Mouse (Mus musculus) stomach, embryonic 14.5 days (tissue): ENCODE data around the gene Gm10073. TPM values are rescaled to one million over a fixed set of nuclear protein-coding genes. Genes with fewer than 3 reads are reported as not detected.
A peak's percentile ranks its signal among the peaks of the same experiment; 100 is the strongest.
"Not testable (repeated sequence)": the region's sequence is repeated elsewhere in the genome, so short reads cannot be mapped to it uniquely, and the experiment has no call there.

Source experiments
- ATAC-seq: fragments of 200-750 bp; cut with Nextera tagmentation; 2 replicates; pipeline ENCODE4 v1.8.0; 2017; ENCODE audit warnings: low read depth, moderate TSS enrichment; ENCODE audit not compliant: insufficient number of reproducible peaks, insufficient read depth, low FRiP score
- H3K27ac ChIP-seq: fragments of 300-500 bp; sonication (generic); 2 replicates; pipeline ENCODE4 v1.5.1; 2014; ENCODE audit warnings: mild to moderate bottlenecking, low read length, moderate library complexity, mixed read lengths
- H3K27me3 ChIP-seq: fragments of 300-500 bp; sonication (generic); 2 replicates; pipeline ENCODE4 v1.6.1; 2014; ENCODE audit warnings: low read length, control low read depth, mixed read lengths; ENCODE audit not compliant: control insufficient read depth, insufficient read depth
- H3K36me3 ChIP-seq: fragments of 300-500 bp; sonication (generic); 2 replicates; pipeline ENCODE4 v1.6.1; 2014; ENCODE audit warnings: mild to moderate bottlenecking, control low read depth, low read length, moderate library complexity, mixed read lengths; ENCODE audit not compliant: control insufficient read depth, insufficient read depth
- H3K4me1 ChIP-seq: fragments of 300-500 bp; sonication (generic); 2 replicates; pipeline ENCODE4 v1.6.1; 2014; ENCODE audit warnings: low read length, control low read depth, mixed read lengths; ENCODE audit not compliant: control insufficient read depth, insufficient read depth
- H3K4me2 ChIP-seq: fragments of 300-500 bp; sonication (generic); replicated peaks from 2 replicates; pipeline ENCODE4 v1.6.1; 2014; ENCODE audit warnings: low read depth, low read length, control low read depth
- H3K4me3 ChIP-seq: fragments of 300-500 bp; sonication (generic); 2 replicates; pipeline ENCODE4 v1.5.1; 2014; ENCODE audit warnings: low read depth, low read length, control low read depth
- H3K9ac ChIP-seq: fragments of 300-500 bp; sonication (generic); replicated peaks from 2 replicates; pipeline ENCODE4 v1.6.1; 2014; ENCODE audit warnings: low read depth, mild to moderate bottlenecking, control low read depth, low read length, moderate library complexity, mixed read lengths
- H3K9me3 ChIP-seq: fragments of 300-500 bp; sonication (generic); 2 replicates; pipeline ENCODE4 v1.6.1; 2016; ENCODE audit warnings: low read depth, low read length, control low read depth; ENCODE audit not compliant: control insufficient read depth
- WGBS: fragments of 180-500 bp; shearing (Covaris S2); extraction: QIAGEN DNeasy Blood & Tissue Kit; methylation state at CpG from one replicate; pipeline ENCODE4 v1.1.7; 2014; 5-methylcytosine and 5-hydroxymethylcytosine counted together
- polyA plus RNA-seq: library from polyadenylated mRNA; unstranded; fragments of >200 nt; fragmentation: Nextera tagmentation; extraction: Ambion mirVana; gene quantifications from 2 replicates; pipeline ENCODE4 v1.2.1, GENCODE M21; 2014

Gm10073 gene
- polyA plus RNA-seq, 1 experiment from 2014 or later, result 10.0 TPM

DNA sequence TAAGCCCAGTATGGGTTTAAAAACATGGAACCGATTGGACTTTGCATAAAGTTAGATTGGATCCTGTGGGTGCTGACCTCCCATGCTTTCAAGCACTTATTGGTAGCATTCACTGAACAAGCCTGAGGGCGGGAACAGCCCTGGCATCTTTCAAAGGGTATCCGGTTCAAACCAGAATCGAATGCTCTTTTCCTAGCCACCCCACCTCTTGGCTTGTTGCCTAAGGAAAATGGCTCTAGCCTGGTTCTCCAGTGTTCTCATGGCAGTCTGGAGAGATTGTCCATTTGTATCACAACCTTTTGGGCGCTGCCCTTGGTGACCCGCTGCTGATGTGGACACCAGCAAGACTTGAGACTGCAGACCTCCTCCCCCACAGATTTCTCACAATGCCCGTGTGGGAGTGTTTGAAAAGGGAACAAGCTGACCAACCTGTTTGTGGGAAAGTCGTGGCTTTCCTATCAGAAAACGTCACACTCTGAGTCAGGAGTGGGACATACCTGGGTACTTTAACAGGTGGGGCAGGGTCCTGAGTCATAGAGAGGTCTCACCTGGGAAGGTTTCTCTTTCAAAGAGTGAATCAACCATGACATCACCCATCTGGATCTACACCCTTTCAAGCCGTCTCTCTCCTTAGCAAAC lies 42.5 kb upstream of the Gm10073 start:
- H3K4me1 ChIP-seq, result peaks cover 17% of the 10 kb centered on the region
- H3K27ac ChIP-seq, result peak overlapping the region; percentile 53; the same call in 1 of the 2 replicates

DNA sequence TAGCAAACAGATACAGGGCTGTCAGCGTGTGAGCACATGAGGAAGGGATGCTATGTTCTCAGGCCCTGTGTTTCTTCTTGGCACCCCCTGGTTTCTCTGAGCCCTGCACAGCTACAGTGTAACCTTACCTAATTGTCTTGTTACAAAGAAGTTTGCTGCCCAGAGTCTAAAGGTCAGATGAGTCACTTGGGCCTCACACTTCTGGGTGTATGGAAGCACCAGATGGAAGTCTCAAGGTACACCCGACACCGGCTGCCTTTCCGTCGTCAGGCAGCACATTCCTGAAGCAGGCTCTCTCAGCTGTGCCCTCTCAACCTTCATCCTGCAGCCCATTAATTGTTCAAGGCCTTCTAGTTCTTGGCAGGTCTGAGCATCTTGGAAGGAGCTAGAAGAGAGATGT lies 41.4 kb upstream of the Gm10073 start:
- H3K9me3 ChIP-seq, result no peaks in the 10 kb centered on the region
- no peak overlapping the region; the same call in 1 of the 2 replicates for H3K27ac ChIP-seq
- H3K27me3 ChIP-seq, result no peaks in the 10 kb centered on the region
- WGBS, result 33% methylated on average over 5 of the region's 5 CpGs
- no peak for ATAC-seq
- no peak overlapping the region for H3K4me3 ChIP-seq
- no peak overlapping the region for H3K4me2 ChIP-seq
- H3K36me3 ChIP-seq, result no peaks in the 10 kb centered on the region
- peaks cover 11% of the 10 kb centered on the region for H3K4me1 ChIP-seq
- H3K9ac ChIP-seq, result no peak overlapping the region

More for the DNA sequence above, 42.5 kb upstream of the Gm10073 start:
- H3K9ac ChIP-seq, result no peak overlapping the region
- no peaks in the 10 kb centered on the region for H3K36me3 ChIP-seq
- no peaks in the 10 kb centered on the region for H3K27me3 ChIP-seq
- WGBS, result 72% methylated on average over 10 of the region's 10 CpGs
- no peak overlapping the region for H3K4me2 ChIP-seq
- peak; percentile 51; the same call in 1 of the 2 replicates for ATAC-seq
- no peak overlapping the region for H3K4me3 ChIP-seq
- H3K9me3 ChIP-seq, result no peaks in the 10 kb centered on the region

DNA sequence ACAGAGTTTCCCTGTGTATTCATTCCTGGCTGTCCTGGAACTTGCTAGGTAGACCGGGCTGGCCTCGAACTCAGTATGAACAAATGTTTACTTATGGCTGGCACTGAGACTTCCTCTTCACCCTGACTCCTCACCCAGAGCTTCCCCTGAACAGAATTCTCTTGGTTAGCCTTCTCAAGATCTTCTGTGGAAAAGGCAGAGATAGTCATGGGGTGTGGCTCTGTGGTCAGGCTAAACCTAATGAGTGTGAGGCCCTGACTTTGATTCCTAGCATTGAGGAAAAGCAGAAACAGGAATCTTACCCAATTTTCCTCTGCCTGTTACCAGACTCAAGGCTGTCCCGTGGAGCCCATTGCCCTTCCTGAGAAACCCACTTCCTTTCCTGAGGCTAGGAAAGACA lies 38.8 kb upstream of the Gm10073 start:
- no peaks in the 10 kb centered on the region for H3K27me3 ChIP-seq
- peak overlapping the region; percentile 87 for H3K27ac ChIP-seq
- 48% methylated on average over 3 of the region's 3 CpGs for WGBS
- H3K4me1 ChIP-seq, result 0 out of 2 replicates have a peak, but pooled peaks cover 6% of the 10 kb centered on the region
- no peaks in the 10 kb centered on the region for H3K36me3 ChIP-seq
- H3K4me2 ChIP-seq, result no peak overlapping the region
- H3K9ac ChIP-seq, result no peak overlapping the region
- no peaks in the 10 kb centered on the region for H3K9me3 ChIP-seq
- H3K4me3 ChIP-seq, result no peak overlapping the region
- ATAC-seq, result no peak

DNA sequence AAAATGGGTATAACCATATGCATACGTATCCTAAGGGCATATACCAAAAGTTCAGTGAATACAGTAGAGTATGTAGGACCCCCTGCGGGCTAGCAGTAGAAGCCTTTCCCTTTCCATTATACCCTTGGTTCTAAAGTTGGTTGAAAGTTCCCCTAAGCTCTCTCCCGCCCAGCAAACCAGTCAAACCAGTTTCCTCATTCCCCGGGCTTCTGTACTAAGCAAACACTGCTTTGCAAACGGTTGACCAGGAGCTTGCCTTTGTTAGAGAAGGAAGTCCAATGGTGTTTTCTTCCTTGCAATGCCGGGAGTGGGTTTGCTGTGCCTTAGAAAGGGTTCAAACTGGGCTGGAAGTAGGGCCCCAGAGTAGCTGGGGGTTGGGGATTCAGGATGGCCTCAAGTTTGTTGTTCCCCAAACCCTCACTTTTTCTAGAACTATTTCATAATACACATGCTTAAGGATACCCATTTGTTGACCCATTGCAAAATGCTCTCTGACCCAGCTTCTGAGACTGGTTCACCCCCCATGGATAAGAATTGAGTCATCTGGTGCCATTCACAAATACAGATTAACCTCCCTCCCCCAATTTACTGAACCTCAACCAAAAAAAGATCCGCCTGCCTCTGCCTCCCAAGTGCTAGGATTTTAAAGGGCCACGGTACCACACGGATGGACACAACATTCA lies 37.8 kb upstream of the Gm10073 start:
- H3K9ac ChIP-seq, result no peak overlapping the region
- peak; percentile 74 for ATAC-seq
- 0 out of 2 replicates have a peak overlapping the region, but pooled peaks have one; percentile 5 for H3K4me2 ChIP-seq

DNA sequence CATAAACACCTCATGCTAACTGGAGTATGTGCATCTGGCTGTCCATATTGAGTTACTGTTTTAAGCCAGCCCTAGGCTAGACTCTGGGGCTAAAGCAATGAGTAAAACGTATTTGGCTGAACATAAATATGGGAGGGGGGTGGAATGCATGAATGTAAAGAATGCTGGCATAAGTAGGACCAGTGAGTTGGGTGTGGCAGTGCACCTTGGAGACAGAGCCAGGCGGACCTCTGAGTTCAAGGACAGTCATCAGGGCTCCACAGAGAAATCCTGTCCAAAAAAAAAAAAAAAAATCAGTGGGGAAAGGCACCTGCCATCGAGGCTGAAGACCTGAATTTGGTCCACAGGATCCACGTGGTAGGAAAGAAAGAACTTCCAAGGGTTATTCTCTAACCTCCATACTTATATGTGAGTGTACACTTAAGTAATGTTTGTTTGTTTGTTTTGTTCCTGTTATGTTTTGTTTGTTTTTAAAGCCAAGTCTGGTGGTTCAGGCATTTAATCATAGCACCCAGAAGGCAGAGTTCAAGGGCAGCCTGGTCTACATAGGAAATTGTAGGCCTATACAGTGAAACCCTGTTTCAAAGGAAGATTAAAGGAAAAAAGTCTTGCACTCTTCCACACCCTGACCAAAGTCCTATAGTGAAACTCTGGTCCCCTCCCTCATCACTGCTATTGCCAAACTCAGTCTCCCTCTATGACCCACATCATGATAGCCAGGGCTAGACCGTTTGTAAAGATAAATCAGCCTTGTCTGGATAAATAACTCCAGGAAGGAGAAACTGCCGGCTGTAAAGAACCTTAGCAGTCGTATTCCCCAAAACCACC lies 36.0 kb upstream of the Gm10073 start:
- H3K36me3 ChIP-seq, result no peaks in the 10 kb centered on the region
- no peak for ATAC-seq
- no peak overlapping the region for H3K4me3 ChIP-seq
- no peak overlapping the region for H3K4me2 ChIP-seq
- H3K27ac ChIP-seq, result no peak overlapping the region
- peaks cover 11% of the 10 kb centered on the region; the same call in 1 of the 2 replicates for H3K4me1 ChIP-seq
- no peak overlapping the region for H3K9ac ChIP-seq
- H3K27me3 ChIP-seq, result peaks cover 12% of the 10 kb centered on the region; the same call in 1 of the 2 replicates
- H3K9me3 ChIP-seq, result no peaks in the 10 kb centered on the region
- WGBS, result 53% methylated on average over 7 of the region's 7 CpGs

More for the DNA sequence above, 37.8 kb upstream of the Gm10073 start:
- Histone ChIP-seq H3K36me3 (no peaks in the 10 kb centered on the region), H3K9me3 (no peaks in the 10 kb centered on the region), H3K27me3 (no peaks in the 10 kb centered on the region), H3K27ac (peak overlapping the region; percentile 87), H3K4me1 (peaks cover 11% of the 10 kb centered on the region; the same call in 1 of the 2 replicates), H3K4me3 (no peak overlapping the region)
- 56% methylated on average over 9 of the region's 9 CpGs for WGBS

DNA sequence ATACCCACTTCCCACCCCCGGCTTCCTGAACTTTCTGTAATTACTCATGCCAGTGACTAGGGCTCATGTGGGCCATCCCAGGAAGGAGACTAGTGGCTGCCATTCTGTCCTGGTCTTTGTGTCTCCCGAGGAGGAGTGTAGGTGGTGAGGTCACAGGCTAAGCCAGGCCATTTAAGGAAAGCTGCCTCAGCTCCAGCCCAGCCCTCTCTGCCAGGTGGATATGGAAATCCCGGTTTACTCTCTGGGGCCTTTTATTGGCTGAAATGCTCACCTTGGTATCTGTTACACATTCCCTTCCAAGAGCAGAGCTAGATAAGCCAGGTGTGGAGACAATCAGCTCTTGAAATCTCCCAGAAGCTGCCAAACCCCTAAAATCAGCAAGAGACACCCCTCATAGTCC lies 35.2 kb upstream of the Gm10073 start:
- Histone ChIP-seq H3K9ac (no peak overlapping the region), H3K9me3 (no peaks in the 10 kb centered on the region), H3K36me3 (no peaks in the 10 kb centered on the region), H3K27me3 (peaks cover 16% of the 10 kb centered on the region), H3K27ac (no peak overlapping the region), H3K4me3 (no peak overlapping the region), H3K4me1 (peaks cover 11% of the 10 kb centered on the region; the same call in 1 of the 2 replicates), H3K4me2 (no peak overlapping the region)
- 25% methylated on average over 3 of the region's 3 CpGs for WGBS
- ATAC-seq, result 0 out of 2 replicates have a peak, but pooled peaks have one; percentile 47

GRCm38 (mm10) chr8:106607783-106608182 lies 34.5 kb upstream of the Gm10073 start:
- H3K4me2 ChIP-seq, H3K9me3 ChIP-seq, H3K27ac ChIP-seq, H3K4me3 ChIP-seq, ATAC-seq, H3K36me3 ChIP-seq, H3K9ac ChIP-seq: not testable (repeated sequence)
- Histone ChIP-seq H3K4me1 (peaks cover 11% of the 10 kb centered on the region; the same call in 1 of the 2 replicates), H3K27me3 (peaks cover 21% of the 10 kb centered on the region)
- 81% methylated on average over 3 of the region's 4 CpGs for WGBS

GRCm38 (mm10) chr8:106606601-106607145 lies 33.4 kb upstream of the Gm10073 start:
- WGBS, result 29% methylated on average over 15 of the region's 15 CpGs
- ATAC-seq, result no peak
- Histone ChIP-seq H3K4me2 (0 out of 2 replicates have a peak overlapping the region, but pooled peaks have one; percentile 16), H3K9me3 (no peaks in the 10 kb centered on the region), H3K27me3 (peaks cover 26% of the 10 kb centered on the region), H3K4me3 (no peak overlapping the region), H3K27ac (no peak overlapping the region), H3K9ac (no peak overlapping the region), H3K36me3 (no peaks in the 10 kb centered on the region), H3K4me1 (peaks cover 8% of the 10 kb centered on the region; the same call in 1 of the 2 replicates)
